Mouse (Mus musculus) layer of hippocampus, adult 11-12 months (tissue): ENCODE data around the gene Rad52.

ENCODE experiments used
- DNase-seq: peaks from one replicate; pipeline ENCODE4 v3.0.0; 2022; ENCODE audit warnings: low spot score

The Rad52 gene

GRCm38 (mm10) chr6:119902204-119903080, at the start of gene Rad52:
Gene Rad52 (plus strand): TSS chr6:119902698.
- DNase-seq = peak; percentile 87

GRCm38 (mm10) chr6:119854156-119854555, 48.3 kb upstream of the Rad52 start:
- no peak for DNase-seq

- DNase-seq = no peak
Observed at GRCm38 (mm10) chr6:119855471-119855870, 47.0 kb upstream of the Rad52 start.

GRCm38 (mm10) chr6:119860236-119860635, 42.3 kb upstream of the Rad52 start:
- no peak for DNase-seq

GRCm38 (mm10) chr6:119861519-119861918, 41.0 kb upstream of the Rad52 start:
- DNase-seq = no peak

- DNase-seq = peak; percentile 88
Observed at GRCm38 (mm10) chr6:119864341-119865034, 38.0 kb upstream of the Rad52 start.

GRCm38 (mm10) chr6:119883151-119883550, 19.3 kb upstream of the Rad52 start:
- DNase-seq = no peak

- no peak for DNase-seq
Observed at GRCm38 (mm10) chr6:119892711-119893110, 9.8 kb upstream of the Rad52 start.

- DNase-seq = no peak
Observed at GRCm38 (mm10) chr6:119903081-119903789, 737 bp downstream of the Rad52 start.

- DNase-seq = no peak
Observed at GRCm38 (mm10) chr6:119905461-119905860, 3.0 kb downstream of the Rad52 start.

- DNase-seq = no peak
Observed at GRCm38 (mm10) chr6:119912046-119912445, 9.5 kb downstream of the Rad52 start.

GRCm38 (mm10) chr6:119915710-119916109, 13.2 kb downstream of the Rad52 start:
- no peak for DNase-seq

GRCm38 (mm10) chr6:119918561-119919181, 16.2 kb downstream of the Rad52 start:
- peak; percentile 27 for DNase-seq

GRCm38 (mm10) chr6:119922136-119922535, 19.6 kb downstream of the Rad52 start:
- no peak for DNase-seq

- DNase-seq = no peak
Observed at GRCm38 (mm10) chr6:119922544-119922943, 20.0 kb downstream of the Rad52 start.

GRCm38 (mm10) chr6:119924235-119925005, 21.9 kb downstream of the Rad52 start:
- DNase-seq = peak; percentile 51
